Mouse (Mus musculus): ENCODE measurements around the gene Mast3. TPM values are rescaled to one million over a fixed set of nuclear protein-coding genes. Genes with fewer than 3 reads are reported as not detected.
"Not testable (repeated sequence)": the region's sequence is repeated elsewhere in the genome, so short reads cannot be mapped to it uniquely, and the experiment has no call there.

The Mast3 gene
- total RNA-seq, 2 experiments from 2014 or later = 2.9 to 4.1 TPM

GRCm38 (mm10) chr8:70838654-70839407 is 34.0 kb upstream of the Mast3 start:
- intact Hi-C loops (cut with DNase I) = no loop called here
- DNase-seq = peak in 1 of 2 experiments; percentile 41

GRCm38 (mm10) chr8:70836666-70837065 is 31.8 kb upstream of the Mast3 start:
- intact Hi-C loops (cut with DNase I) = no loop called here
- DNase-seq = no peak

DNA sequence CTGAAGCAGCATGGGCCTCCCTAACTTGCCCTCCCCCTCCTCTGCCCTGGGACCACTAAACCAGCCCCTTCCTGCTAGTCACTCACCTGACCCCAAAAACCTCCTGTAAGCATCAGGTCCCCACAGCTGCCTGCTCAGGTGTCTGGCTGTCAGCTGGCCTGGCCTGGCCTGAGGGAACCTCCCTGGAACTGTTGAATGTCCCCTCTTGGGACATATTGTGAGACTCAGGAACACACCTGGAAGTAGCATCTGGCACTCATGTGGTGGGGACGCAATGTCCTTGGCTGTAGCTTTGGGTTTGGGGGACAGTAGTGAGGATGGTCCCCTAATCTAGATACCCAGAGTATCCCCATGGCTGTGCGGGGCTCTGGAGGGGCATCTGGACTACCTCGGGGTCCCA is 29.2 kb upstream of the Mast3 start:
- intact Hi-C loops (cut with DNase I) = no loop called here
- DNase-seq = peak in 1 of 2 experiments; percentile 58

DNA sequence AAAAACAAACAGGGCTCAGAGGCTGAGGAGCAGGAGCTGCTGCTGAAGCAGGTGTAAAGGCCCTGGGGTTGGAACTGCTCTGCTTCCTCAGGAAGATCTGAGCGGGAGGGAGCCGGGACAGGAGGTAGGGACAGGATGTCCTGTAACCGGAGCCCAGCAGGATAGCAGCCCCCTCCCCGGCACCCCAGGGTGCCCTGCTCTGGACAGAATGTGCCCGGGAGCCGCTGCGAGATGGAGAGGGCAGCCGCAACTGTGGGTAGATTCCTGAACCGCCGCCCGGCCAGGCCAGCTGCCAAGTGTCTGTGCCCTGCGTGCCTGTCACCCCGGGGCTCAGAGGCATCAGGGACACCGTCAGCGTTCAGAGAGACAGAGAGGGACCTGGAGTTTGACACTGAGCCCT is 28.7 kb upstream of the Mast3 start:
- DNase-seq = peak; percentile 79 to 91
- intact Hi-C loops (cut with DNase I) = no loop called here

GRCm38 (mm10) chr8:70833018-70833482 is 28.2 kb upstream of the Mast3 start:
- DNase-seq = peak in 1 of 2 experiments; percentile 46
- intact Hi-C loops (cut with DNase I) = no loop called here

DNA sequence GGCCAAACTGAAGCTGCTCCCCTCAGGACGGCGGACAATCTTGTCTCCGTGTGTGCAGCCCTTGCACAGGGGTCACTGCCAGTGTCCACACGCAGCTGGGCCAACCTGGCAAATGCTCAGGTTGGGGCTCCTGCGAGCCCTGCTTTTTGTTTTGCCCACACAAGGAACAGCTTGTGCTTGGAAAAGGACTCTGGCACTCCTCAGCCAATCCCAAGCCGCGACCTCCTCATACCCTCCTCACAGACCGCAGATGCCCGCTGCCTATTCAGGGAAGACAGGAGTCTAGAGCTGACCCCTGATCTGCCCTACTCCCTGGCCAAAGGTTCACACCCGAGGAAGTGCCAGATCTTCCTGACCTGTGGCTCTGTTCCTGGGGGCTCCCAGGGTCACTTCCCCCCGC is 27.5 kb upstream of the Mast3 start:
- intact Hi-C loops (cut with DNase I) = no loop called here
- peak in 1 of 2 experiments; percentile 67 for DNase-seq

- intact Hi-C loops (cut with DNase I) = no loop called here
- peak; percentile 58 to 60 for DNase-seq
Measured at GRCm38 (mm10) chr8:70831517-70831916, 26.7 kb upstream of the Mast3 start.

DNA sequence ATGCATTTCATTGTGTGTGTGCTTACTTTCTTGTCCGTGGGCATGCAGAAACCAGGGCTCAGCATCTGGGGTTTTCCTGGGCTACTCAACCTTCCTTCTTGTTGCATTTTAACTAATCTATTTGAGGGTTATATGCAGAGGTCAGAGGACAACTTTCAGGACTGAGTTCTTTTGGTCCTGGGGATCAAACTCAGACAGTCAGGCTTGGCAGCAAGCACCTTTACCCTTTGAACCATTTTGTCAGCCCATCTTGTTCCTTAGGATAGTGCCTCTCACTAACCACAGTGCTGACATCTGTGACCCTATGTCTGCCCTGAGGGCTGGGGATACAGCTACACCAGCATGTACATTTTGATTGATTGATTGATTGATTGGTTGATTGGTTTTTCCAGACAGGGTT is 22.9 kb upstream of the Mast3 start:
- intact Hi-C loops (cut with DNase I) = no loop called here
- DNase-seq = no peak

DNA sequence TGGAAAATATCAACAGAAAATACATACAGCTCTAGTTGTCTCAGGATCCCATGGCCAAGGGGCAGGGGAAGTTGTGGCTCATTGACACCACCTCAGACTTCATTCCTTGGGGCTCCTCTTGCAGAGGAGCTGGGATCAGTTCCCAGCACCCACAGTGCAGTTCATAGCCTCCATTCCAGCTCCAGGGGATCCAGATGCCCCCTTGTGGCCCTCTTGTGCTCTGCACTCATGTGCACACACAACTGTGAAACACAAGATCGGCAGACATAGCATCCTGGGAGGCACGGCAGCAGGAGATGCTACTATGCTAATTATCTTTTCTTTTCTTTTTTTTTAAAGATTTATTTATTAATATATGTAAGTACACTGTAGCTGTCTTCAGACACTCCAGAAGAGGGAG is 22.2 kb upstream of the Mast3 start:
- intact Hi-C loops (cut with DNase I) = no loop called here
- DNase-seq = no peak

- intact Hi-C loops (cut with DNase I) = no loop called here
- peak in 1 of 2 experiments; percentile 50 for DNase-seq
Measured at GRCm38 (mm10) chr8:70825816-70826215, 21.0 kb upstream of the Mast3 start.

DNA sequence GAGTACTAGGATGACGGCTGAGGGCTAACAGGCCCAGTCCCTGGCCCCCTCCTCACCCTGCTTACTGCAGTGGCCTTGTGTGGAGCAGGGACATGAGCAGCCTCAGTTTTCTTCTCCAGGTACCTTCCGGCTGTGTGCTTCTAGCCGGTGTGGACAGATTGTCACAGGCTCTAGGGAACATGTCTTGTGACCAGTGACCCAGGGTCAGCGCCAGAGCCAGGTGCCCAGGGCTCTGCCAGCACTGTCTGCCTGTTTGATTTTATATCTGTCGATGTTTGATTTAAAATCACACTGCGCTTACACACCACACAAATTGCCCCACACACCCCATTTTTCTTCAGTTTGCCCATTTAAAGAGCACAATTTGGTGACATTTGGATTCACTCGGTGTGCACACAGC is 18.9 kb upstream of the Mast3 start:
- intact Hi-C loops (cut with DNase I) = no loop called here
- DNase-seq = no peak

- DNase-seq; intact Hi-C loops (cut with DNase I): not testable (repeated sequence)
Measured at GRCm38 (mm10) chr8:70822594-70822993, 17.7 kb upstream of the Mast3 start.

- DNase-seq = no peak
- intact Hi-C loops (cut with DNase I) = loop anchor here (1.0 kb wide), 1 partner anchor 19 kb away; no protein-coding TSS in a partner anchor
Measured at GRCm38 (mm10) chr8:70821992-70822391, 17.1 kb upstream of the Mast3 start.

DNA sequence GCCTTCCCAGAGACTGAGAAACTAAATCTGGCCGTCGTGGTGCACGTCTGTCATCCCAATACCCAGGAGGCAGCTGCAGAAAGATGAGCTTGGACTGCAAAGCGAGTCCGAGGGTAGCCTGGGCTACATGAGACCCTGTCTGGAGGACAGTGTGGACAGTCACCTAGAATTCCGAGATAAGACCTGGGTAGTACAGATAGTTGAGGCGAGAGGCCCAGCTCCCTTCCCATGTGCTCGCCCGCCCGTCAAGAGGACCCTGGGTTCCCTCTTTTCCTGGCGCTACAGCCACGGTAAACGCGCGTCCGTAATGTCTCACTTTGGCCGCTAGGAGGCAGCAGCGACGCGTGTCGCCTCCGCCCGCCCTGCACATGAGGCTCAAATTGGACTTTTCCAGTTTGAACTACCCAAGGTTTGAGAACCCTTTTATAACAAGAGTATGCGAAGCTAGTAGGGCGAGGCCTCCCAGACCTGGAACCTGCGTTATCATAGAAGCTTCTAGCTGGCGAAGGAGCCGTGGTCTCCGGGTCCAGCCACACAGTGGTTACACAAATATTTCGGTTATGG is 16.6 kb upstream of the Mast3 start:
- peak; percentile 63 to 69 for DNase-seq
- intact Hi-C loops (cut with DNase I) = loop anchor here (1.0 kb wide), 1 partner anchor 20 kb away; no protein-coding TSS in a partner anchor

- intact Hi-C loops (cut with DNase I) = no loop called here
- DNase-seq = peak in 1 of 2 experiments; percentile 71
Measured at GRCm38 (mm10) chr8:70820101-70820935, 15.5 kb upstream of the Mast3 start.

DNA sequence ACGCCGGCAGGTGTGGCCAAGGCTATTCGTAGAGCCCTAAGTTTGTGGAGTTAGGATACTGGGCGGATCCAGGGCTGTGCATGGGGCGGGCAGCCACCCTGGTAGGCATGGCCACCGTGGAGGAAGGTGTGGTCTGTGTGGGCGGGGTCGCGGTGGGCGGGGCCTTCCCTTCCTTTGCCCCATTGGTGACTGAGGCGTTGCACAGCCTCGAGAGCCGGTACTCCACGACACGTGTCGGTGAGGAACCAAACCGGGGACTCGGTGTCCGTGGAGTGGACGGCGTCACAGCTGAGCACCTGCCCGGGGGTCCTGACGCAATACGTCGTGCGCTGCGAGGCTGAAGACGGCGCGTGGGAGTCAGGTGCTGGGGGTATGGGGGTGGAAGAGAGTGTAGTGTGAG is 11.8 kb upstream of the Mast3 start:
- intact Hi-C loops (cut with DNase I) = no loop called here
- DNase-seq = no peak

GRCm38 (mm10) chr8:70812885-70813284 is 8.0 kb upstream of the Mast3 start:
- DNase-seq = no peak
- intact Hi-C loops (cut with DNase I) = loop anchor here (5.0 kb wide), 1 partner anchor 34 kb away; no protein-coding TSS in a partner anchor

DNA sequence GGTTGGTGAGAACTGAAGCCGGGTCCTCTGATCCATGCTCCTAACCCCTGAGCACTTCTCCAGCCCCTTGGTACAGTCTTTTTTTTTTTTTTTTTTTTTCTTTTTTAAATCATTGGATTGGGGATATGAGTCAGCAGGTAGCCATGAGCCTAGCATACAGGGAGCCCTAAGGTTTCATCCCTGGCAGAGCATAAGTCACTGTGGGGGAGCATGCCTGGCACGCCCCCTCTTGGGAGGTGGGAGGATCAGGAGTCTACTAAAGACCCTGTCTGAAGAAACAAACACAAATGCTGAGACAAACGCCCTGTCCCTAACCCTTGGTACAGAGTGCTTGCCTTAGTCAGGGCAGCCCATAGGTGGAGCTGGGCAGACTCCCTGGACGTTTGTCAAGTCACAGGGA is 7.2 kb upstream of the Mast3 start:
- no peak for DNase-seq
- intact Hi-C loops (cut with DNase I) = loop anchor here (5.0 kb wide), 1 partner anchor 35 kb away; no protein-coding TSS in a partner anchor

DNA sequence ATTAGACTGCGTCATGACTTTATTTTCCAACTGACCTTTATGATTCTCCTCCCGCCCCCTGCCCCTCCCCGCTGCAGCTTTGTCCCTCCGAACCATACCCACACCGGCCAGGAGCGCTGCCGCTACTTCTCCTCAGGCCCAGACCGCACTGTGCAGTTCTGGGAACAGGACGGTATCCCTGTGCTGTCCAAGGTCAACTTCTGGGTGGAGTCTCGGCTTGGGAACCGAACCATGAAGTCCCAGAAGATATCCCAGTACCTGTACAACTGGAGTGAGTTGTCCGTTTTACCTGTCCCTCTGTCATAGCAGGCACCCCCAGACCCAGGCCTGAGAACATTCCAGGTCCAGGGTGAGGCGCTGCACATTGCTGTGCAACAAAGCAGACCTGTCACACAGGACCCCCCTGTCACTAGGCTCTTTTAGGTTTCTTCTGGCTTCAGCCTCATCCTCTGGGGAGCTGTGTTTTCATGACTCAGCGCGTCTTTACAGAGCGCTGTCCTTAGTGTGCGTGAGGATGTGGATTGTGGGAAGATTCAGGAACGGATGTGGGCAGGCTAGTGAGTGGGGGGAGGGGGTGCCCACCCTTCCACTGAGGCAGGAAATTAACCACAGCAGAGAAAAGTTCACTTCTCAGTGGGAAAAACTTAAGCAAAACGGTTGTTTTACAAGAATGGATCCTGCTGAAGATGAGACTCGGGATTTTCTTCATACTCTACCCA is 6.3 kb upstream of the Mast3 start:
- no peak for DNase-seq
- intact Hi-C loops (cut with DNase I) = loop anchor here (5.0 kb wide), 1 partner anchor 36 kb away; no protein-coding TSS in a partner anchor
